Mouse (Mus musculus) left cerebral cortex, adult 6 months (tissue): ENCODE measurements around the gene Stat3. TPM values are rescaled to one million over a fixed set of nuclear protein-coding genes. Genes with fewer than 3 reads are reported as not detected.

Experiments
- long read RNA-seq, 2 experiments: library from polyadenylated mRNA; unstranded; transcript quantifications; one replicate each; pipeline ENCODE4 v2.0.0; 2019 to 2020
- polyA plus RNA-seq: library from polyadenylated mRNA; unstranded; fragments of <200 nt; fragmentation: Nextera tagmentation; gene quantifications from 2 replicates; pipeline ENCODE4 v1.2.3, GENCODE M21; 2021

The Stat3 gene
- polyA plus RNA-seq, result 16.6 and 19.2 TPM in 2 replicates
- long read RNA-seq, experiment 1, full-length matches to known transcripts, result 87 of 104 reads
- long read RNA-seq, experiment 1, partial matches to known transcripts, result 12 of 104 reads
- long read RNA-seq, experiment 1, other reads (novel, unspliced or antisense), result 5 of 104 reads
- long read RNA-seq, experiment 2, full-length matches to known transcripts, result 18 of 38 reads
- long read RNA-seq, experiment 2, partial matches to known transcripts, result 8 of 38 reads
- long read RNA-seq, experiment 2, other reads (novel, unspliced or antisense), result 12 of 38 reads

GRCm38 (mm10) chr11:100939512-100940151, at the start of gene Stat3:
Gene Stat3 (minus strand): TSS chr11:100939540.

GRCm38 (mm10) chr11:100970557-100970937, 31.2 kb upstream of the Stat3 start, which contains the start of gene Cavin1:
Gene Cavin1 (minus strand): TSS chr11:100970887.

GRCm38 (mm10) chr11:100858935-100859578, 80.3 kb downstream of the Stat3 start, which contains the start of gene Stat5a:
Gene Stat5a (plus strand): TSS chr11:100859351.

GRCm38 (mm10) chr11:100850038-100850777, 89.1 kb downstream of the Stat3 start, which contains the start of gene Stat5b:
Gene Stat5b (minus strand): TSS chr11:100850724.

Other genes with a start within 250 kb of the Stat3 start
- 0.04 and 0.23 TPM in 2 replicates for gene Zfp385c, start 247.1 kb downstream of the Stat3 start, polyA plus RNA-seq
- gene Dhx58, start 235.3 kb downstream of the Stat3 start, polyA plus RNA-seq, result 1.0 and 1.4 TPM in 2 replicates
- gene Kat2a, start 227.1 kb downstream of the Stat3 start, polyA plus RNA-seq, result 14.8 and 32.0 TPM in 2 replicates
- 0.34 TPM in 1 of 2 replicates, not detected in the other for gene Hspb9, start 225.7 kb downstream of the Stat3 start, polyA plus RNA-seq
- 43.2 and 51.8 TPM in 2 replicates for gene Rab5c, start 201.3 kb downstream of the Stat3 start, polyA plus RNA-seq
- gene Kcnh4, start 179.6 kb downstream of the Stat3 start, polyA plus RNA-seq, result 1.0 and 2.6 TPM in 2 replicates
- 0.51 and 1.3 TPM in 2 replicates for gene Hcrt, start 176.6 kb downstream of the Stat3 start, polyA plus RNA-seq
- gene Ghdc, start 168.6 kb downstream of the Stat3 start, polyA plus RNA-seq, result 5.9 TPM in 2 replicates
- gene Stat5b, start 88.8 kb downstream of the Stat3 start, polyA plus RNA-seq, result 4.1 and 5.4 TPM in 2 replicates
- gene Stat5a, start 80.2 kb downstream of the Stat3 start, polyA plus RNA-seq, result 1.2 and 1.8 TPM in 2 replicates
- gene Cavin1, start 31.3 kb upstream of the Stat3 start, polyA plus RNA-seq, result 18.5 and 21.2 TPM in 2 replicates
- gene Atp6v0a1, start 69.9 kb upstream of the Stat3 start, polyA plus RNA-seq, result 117 and 194 TPM in 2 replicates
- 8.0 and 9.5 TPM in 2 replicates for gene Naglu, start 130.5 kb upstream of the Stat3 start, polyA plus RNA-seq
- 0.25 and 0.35 TPM in 2 replicates for gene Hsd17b1, start 138.9 kb upstream of the Stat3 start, polyA plus RNA-seq
- gene Coasy, start 143.0 kb upstream of the Stat3 start, polyA plus RNA-seq, result 25.0 and 31.6 TPM in 2 replicates
- 62.2 and 75.9 TPM in 2 replicates for gene Mlx, start 147.7 kb upstream of the Stat3 start, polyA plus RNA-seq
- gene Psmc3ip, start 155.9 kb upstream of the Stat3 start, polyA plus RNA-seq, result 4.4 and 5.9 TPM in 2 replicates
- 5.9 and 10.3 TPM in 2 replicates for gene Retreg3, start 180.4 kb upstream of the Stat3 start, polyA plus RNA-seq
- gene Tubg1, start 180.4 kb upstream of the Stat3 start, polyA plus RNA-seq, result 62.3 and 62.7 TPM in 2 replicates
- gene Tubg2, start 216.4 kb upstream of the Stat3 start, polyA plus RNA-seq, result 58.6 and 65.3 TPM in 2 replicates
- 12.1 and 20.2 TPM in 2 replicates for gene Cntnap1, start 231.0 kb upstream of the Stat3 start, polyA plus RNA-seq
- 0.76 and 6.3 TPM in 2 replicates for gene Plekhh3, start 231.8 kb upstream of the Stat3 start, polyA plus RNA-seq
- gene Ccr10, start 235.9 kb upstream of the Stat3 start, polyA plus RNA-seq, result 0.28 and 0.29 TPM in 2 replicates